Mouse (Mus musculus): Measurements from ENCODE around the gene Olfm1. TPM values are rescaled to one million over a fixed set of nuclear protein-coding genes. Genes with fewer than 3 reads are reported as not detected.

Gene Olfm1
- polyA plus RNA-seq, 1 experiment from 2014 or later = 10.4 TPM

- no peak for ATAC-seq (ENCODE audit: low FRiP score, low TSS enrichment)
- no peak overlapping the region for H3K4me2 ChIP-seq (replicated peaks; ENCODE audit: low read depth, low read length)
- peaks cover 12% of the 10 kb centered on the region for H3K4me1 ChIP-seq (ENCODE audit: insufficient read depth, low read length)
- WGBS = 80% methylated on average over 8 of the region's 8 CpGs
- H3K27me3 ChIP-seq (ENCODE audit: insufficient read depth, low read length) = peaks cover 24% of the 10 kb centered on the region
- H3K9me3 ChIP-seq (ENCODE audit: low read length) = no peaks in the 10 kb centered on the region
- H3K36me3 ChIP-seq (ENCODE audit: insufficient read depth, low read length) = no peaks in the 10 kb centered on the region
- H3K27ac ChIP-seq (ENCODE audit: low read length) = no peak overlapping the region
- H3K9ac ChIP-seq (replicated peaks; ENCODE audit: low read length) = no peak overlapping the region
- H3K4me3 ChIP-seq (ENCODE audit: low read length) = no peak overlapping the region
Observed at GRCm38 (mm10) chr2:28195726-28196125, 2.9 kb downstream of the Olfm1 start.

DNA sequence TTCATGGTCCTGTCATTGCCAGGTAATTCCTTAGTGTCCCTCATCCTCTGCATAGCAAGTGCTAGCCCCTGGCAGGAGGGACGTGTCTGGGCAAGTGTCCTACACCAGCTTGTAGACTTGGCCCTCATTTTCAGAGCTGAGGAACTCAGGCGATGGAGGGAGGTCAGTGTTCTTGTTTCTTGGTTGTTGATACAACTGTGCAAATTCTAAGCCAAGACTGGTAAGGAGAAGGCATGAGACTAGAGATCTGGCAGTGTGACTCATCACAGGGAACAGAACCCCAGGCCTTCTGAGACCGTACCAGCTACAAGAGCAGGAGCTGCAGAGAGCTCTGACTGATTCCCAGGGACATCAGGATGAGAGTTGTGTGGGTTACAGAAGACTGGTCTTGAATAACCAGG is 8.6 kb downstream of the Olfm1 start:
- no peak for ATAC-seq (ENCODE audit: low FRiP score, low TSS enrichment)
- H3K4me1 ChIP-seq (ENCODE audit: insufficient read depth, low read length) = peaks cover 12% of the 10 kb centered on the region
- no peak overlapping the region for H3K9ac ChIP-seq (replicated peaks; ENCODE audit: low read length)
- H3K4me3 ChIP-seq (ENCODE audit: low read length) = no peak overlapping the region
- H3K9me3 ChIP-seq (ENCODE audit: low read length) = no peaks in the 10 kb centered on the region
- H3K36me3 ChIP-seq (ENCODE audit: insufficient read depth, low read length) = no peaks in the 10 kb centered on the region
- no peak overlapping the region for H3K4me2 ChIP-seq (replicated peaks; ENCODE audit: low read depth, low read length)
- peaks cover 4% of the 10 kb centered on the region; the same call in 1 of the 2 replicates for H3K27me3 ChIP-seq (ENCODE audit: insufficient read depth, low read length)
- WGBS = 83% methylated on average over 3 of the region's 3 CpGs
- no peak overlapping the region for H3K27ac ChIP-seq (ENCODE audit: low read length)

DNA sequence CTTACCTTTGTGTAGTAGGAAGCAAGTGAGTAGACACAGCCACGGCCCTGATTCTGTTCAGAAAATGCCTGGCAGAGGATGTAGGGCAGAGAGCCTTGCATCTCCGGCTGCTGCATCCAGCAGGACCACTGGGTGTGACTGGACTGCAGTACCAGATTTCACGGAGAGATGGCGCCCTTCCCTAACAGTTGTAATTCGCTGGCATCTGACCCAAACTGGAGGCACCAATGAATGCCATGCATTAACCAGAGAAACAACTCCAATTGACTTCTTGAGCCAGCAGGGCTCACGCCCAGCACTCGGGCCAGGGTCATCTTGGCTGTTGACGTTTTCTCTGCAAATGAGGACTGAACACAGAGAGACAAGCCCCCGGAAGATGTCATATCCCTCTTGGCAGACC is 11.4 kb downstream of the Olfm1 start:
- Histone ChIP-seq H3K4me1 (ENCODE audit: insufficient read depth, low read length) (peaks cover 14% of the 10 kb centered on the region), H3K9me3 (ENCODE audit: low read length) (no peaks in the 10 kb centered on the region), H3K27ac (ENCODE audit: low read length) (no peak overlapping the region), H3K9ac (replicated peaks; ENCODE audit: low read length) (no peak overlapping the region), H3K27me3 (ENCODE audit: insufficient read depth, low read length) (peaks cover 4% of the 10 kb centered on the region; the same call in 1 of the 2 replicates), H3K36me3 (ENCODE audit: insufficient read depth, low read length) (no peaks in the 10 kb centered on the region), H3K4me2 (replicated peaks; ENCODE audit: low read depth, low read length) (no peak overlapping the region), H3K4me3 (ENCODE audit: low read length) (no peak overlapping the region)
- WGBS = 6% methylated on average over 9 of the region's 9 CpGs
- peak; percentile 15; the same call in 1 of the 2 replicates for ATAC-seq (ENCODE audit: low FRiP score, low TSS enrichment)

DNA sequence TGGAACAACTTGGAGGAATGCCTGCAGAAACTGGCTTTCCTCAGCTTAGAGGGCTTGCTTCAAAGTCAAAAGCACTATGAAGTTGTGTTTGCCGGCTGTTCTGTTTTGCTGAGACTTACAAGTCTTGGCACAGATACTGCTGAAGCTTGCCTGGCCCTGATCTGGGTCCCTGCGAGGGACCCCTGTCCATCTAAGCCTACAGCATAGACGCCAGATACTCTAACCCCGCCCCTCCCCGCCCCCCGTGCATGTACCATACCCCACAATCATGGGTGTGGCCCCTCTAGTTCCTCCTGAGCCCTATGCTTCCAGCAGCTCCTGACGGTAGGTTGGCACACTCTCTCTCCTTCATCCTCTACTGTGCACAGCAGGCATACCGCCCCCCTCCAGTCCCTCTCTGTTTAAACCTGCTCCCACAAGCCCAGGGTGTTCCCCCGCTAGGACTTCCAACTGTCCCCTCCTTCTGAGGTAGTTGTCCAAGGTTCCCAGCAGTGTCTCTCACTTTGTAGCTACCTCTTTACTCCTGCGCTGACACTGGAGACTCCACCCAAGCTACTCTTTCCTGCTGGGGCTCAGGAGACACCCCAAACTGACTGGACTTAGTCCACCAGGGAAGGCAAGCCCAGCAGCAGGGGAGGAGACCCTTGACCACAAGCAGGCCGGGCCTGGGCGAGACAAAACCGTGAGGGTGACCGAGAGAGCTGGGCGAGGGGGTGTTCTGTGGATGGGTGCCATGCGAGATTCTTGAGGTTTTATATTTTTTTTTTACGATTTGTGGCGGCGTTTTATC is 12.1 kb downstream of the Olfm1 start:
- no peak overlapping the region for H3K27ac ChIP-seq (ENCODE audit: low read length)
- H3K27me3 ChIP-seq (ENCODE audit: insufficient read depth, low read length) = peaks cover 4% of the 10 kb centered on the region; the same call in 1 of the 2 replicates
- no peaks in the 10 kb centered on the region for H3K9me3 ChIP-seq (ENCODE audit: low read length)
- WGBS = 16% methylated on average over 19 of the region's 19 CpGs
- peak overlapping the region; percentile 99 for H3K4me2 ChIP-seq (replicated peaks; ENCODE audit: low read depth, low read length)
- ATAC-seq (ENCODE audit: low FRiP score, low TSS enrichment) = peak; percentile 16; the same call in 1 of the 2 replicates
- H3K4me3 ChIP-seq (ENCODE audit: low read length) = peak overlapping the region; percentile 65
- H3K4me1 ChIP-seq (ENCODE audit: insufficient read depth, low read length) = peaks cover 14% of the 10 kb centered on the region
- H3K36me3 ChIP-seq (ENCODE audit: insufficient read depth, low read length) = no peaks in the 10 kb centered on the region
- H3K9ac ChIP-seq (replicated peaks; ENCODE audit: low read length) = peak overlapping the region; percentile 75; the same call in 1 of the 2 replicates

GRCm38 (mm10) chr2:28205467-28205805 is 12.6 kb downstream of the Olfm1 start:
- Histone ChIP-seq H3K27ac (ENCODE audit: low read length) (no peak overlapping the region), H3K4me2 (replicated peaks; ENCODE audit: low read depth, low read length) (peak overlapping the region; percentile 99), H3K36me3 (ENCODE audit: insufficient read depth, low read length) (no peaks in the 10 kb centered on the region), H3K9me3 (ENCODE audit: low read length) (no peaks in the 10 kb centered on the region), H3K4me3 (ENCODE audit: low read length) (peak overlapping the region; percentile 65), H3K27me3 (ENCODE audit: insufficient read depth, low read length) (peaks cover 4% of the 10 kb centered on the region; the same call in 1 of the 2 replicates), H3K4me1 (ENCODE audit: insufficient read depth, low read length) (peaks cover 17% of the 10 kb centered on the region), H3K9ac (replicated peaks; ENCODE audit: low read length) (peak overlapping the region; percentile 75)
- ATAC-seq (ENCODE audit: low FRiP score, low TSS enrichment) = peak; percentile 83
- WGBS = 0% methylated on average over 48 of the region's 49 CpGs

DNA sequence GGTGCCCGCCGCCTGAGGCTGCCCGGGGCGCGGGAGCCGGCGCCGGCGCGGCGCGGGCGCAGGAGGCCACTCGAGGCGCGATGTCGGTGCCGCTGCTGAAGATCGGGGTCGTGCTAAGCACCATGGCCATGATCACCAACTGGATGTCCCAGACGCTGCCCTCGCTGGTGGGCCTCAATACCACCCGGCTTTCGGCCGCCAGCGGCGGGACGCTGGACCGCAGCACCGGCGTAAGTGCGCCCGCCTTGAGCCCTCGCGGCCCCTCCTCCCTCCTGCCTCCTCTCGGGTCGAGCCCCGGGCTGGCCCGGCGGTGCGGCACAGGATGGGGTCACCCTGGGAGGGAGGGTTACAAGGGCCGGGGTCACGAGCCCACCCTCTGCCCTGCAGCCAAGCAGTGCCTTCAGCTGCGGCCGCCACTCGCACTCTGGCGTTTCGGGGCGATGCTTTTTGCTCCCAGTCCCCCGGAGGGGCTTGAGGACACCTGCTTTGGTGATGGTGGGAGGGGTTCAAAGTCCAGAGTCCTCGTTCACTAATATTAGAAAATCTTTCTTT is 13.2 kb downstream of the Olfm1 start:
- H3K4me2 ChIP-seq (replicated peaks; ENCODE audit: low read depth, low read length) = peak overlapping the region; percentile 99
- peak overlapping the region; percentile 75 for H3K9ac ChIP-seq (replicated peaks; ENCODE audit: low read length)
- H3K27ac ChIP-seq (ENCODE audit: low read length) = no peak overlapping the region
- H3K36me3 ChIP-seq (ENCODE audit: insufficient read depth, low read length) = no peaks in the 10 kb centered on the region
- H3K4me3 ChIP-seq (ENCODE audit: low read length) = peak overlapping the region; percentile 65
- ATAC-seq (ENCODE audit: low FRiP score, low TSS enrichment) = peak; percentile 61
- peaks cover 19% of the 10 kb centered on the region for H3K4me1 ChIP-seq (ENCODE audit: insufficient read depth, low read length)
- under 1% methylated on average over 49 of the region's 51 CpGs for WGBS
- H3K27me3 ChIP-seq (ENCODE audit: insufficient read depth, low read length) = peaks cover 4% of the 10 kb centered on the region; the same call in 1 of the 2 replicates
- no peaks in the 10 kb centered on the region for H3K9me3 ChIP-seq (ENCODE audit: low read length)

- 15% methylated on average over 11 of the region's 11 CpGs for WGBS
- Histone ChIP-seq H3K9ac (replicated peaks; ENCODE audit: low read length) (peak overlapping the region; percentile 75), H3K36me3 (ENCODE audit: insufficient read depth, low read length) (no peaks in the 10 kb centered on the region), H3K4me3 (ENCODE audit: low read length) (peak overlapping the region; percentile 65), H3K9me3 (ENCODE audit: low read length) (no peaks in the 10 kb centered on the region), H3K27ac (ENCODE audit: low read length) (no peak overlapping the region), H3K4me1 (ENCODE audit: insufficient read depth, low read length) (peaks cover 19% of the 10 kb centered on the region), H3K4me2 (replicated peaks; ENCODE audit: low read depth, low read length) (peak overlapping the region; percentile 99), H3K27me3 (ENCODE audit: insufficient read depth, low read length) (peaks cover 4% of the 10 kb centered on the region; the same call in 1 of the 2 replicates)
- ATAC-seq (ENCODE audit: low FRiP score, low TSS enrichment) = no peak
Observed at GRCm38 (mm10) chr2:28206472-28206871, 13.7 kb downstream of the Olfm1 start.

DNA sequence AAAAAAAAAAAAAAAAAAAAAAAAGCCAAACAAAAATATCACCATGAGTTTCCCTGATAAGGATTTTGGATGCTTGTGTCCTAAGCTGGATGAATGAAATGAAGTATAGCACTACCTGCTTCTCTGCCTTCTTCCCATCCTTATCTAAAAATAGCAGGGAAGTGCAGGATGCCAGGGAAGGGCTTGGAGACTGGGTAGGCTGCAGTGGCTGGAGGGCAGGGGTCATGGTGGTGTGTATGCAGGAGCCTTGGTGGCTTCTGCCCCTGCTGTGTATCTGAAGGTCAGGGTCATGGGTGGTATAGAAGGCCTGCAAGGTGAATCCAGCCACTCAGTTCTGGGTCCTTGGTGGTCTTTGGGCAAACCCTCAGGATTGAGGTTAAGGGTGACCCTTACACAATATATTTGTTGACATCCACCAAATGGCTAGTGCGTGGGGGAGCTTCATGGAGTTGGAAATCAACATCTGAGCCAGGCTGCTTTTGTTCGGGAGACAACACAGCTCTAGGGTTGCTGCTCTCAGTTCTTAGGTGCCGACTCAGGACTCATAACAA is 14.5 kb downstream of the Olfm1 start:
- Histone ChIP-seq H3K9me3 (ENCODE audit: low read length) (no peaks in the 10 kb centered on the region), H3K36me3 (ENCODE audit: insufficient read depth, low read length) (no peaks in the 10 kb centered on the region), H3K4me2 (replicated peaks; ENCODE audit: low read depth, low read length) (no peak overlapping the region), H3K27me3 (ENCODE audit: insufficient read depth, low read length) (peaks cover 4% of the 10 kb centered on the region; the same call in 1 of the 2 replicates), H3K9ac (replicated peaks; ENCODE audit: low read length) (no peak overlapping the region), H3K27ac (ENCODE audit: low read length) (no peak overlapping the region), H3K4me3 (ENCODE audit: low read length) (no peak overlapping the region), H3K4me1 (ENCODE audit: insufficient read depth, low read length) (peaks cover 19% of the 10 kb centered on the region)
- WGBS = 61% methylated on average over 3 of the region's 3 CpGs
- ATAC-seq (ENCODE audit: low FRiP score, low TSS enrichment) = no peak

DNA sequence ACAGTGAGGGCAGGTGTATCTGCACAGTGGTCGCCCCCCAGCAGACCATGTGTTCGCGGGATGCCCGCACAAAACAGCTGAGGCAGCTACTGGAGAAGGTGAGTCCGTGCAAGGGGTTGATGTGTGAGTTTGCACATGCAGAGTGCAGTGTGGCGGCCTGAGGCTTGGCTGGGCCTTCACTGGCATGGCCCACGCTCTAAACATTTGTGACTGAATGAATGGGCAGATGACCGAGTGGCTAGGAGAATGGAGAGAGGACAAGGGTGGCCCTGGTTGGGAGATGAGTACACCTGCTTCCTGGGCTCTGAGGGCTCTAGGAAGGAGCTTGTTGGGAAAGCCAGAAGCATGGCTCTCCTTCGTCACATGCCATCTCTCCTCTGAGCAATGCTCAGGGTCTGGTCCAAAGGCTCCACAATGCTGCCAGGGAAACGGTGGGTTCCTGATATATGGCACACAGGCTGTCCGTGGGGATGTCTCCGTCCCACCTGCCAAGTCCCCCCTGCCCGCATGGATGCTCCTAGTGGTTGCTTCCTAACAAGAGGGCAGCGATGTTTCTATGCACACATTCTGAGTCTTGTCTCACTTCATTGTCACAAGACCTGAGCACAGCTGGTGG is 15.4 kb downstream of the Olfm1 start:
- Histone ChIP-seq H3K27me3 (ENCODE audit: insufficient read depth, low read length) (peaks cover 4% of the 10 kb centered on the region; the same call in 1 of the 2 replicates), H3K9me3 (ENCODE audit: low read length) (no peaks in the 10 kb centered on the region), H3K9ac (replicated peaks; ENCODE audit: low read length) (no peak overlapping the region), H3K27ac (ENCODE audit: low read length) (no peak overlapping the region), H3K36me3 (ENCODE audit: insufficient read depth, low read length) (no peaks in the 10 kb centered on the region), H3K4me3 (ENCODE audit: low read length) (no peak overlapping the region), H3K4me1 (ENCODE audit: insufficient read depth, low read length) (peaks cover 19% of the 10 kb centered on the region), H3K4me2 (replicated peaks; ENCODE audit: low read depth, low read length) (no peak overlapping the region)
- ATAC-seq (ENCODE audit: low FRiP score, low TSS enrichment) = no peak
- 90% methylated on average over 14 of the region's 14 CpGs for WGBS
